Mouse (Mus musculus) E14TG2a.4 (cell line): ENCODE data around the gene Tgfbr3.

Experiments
- CTCF ChIP-seq: conservative IDR thresholded peaks from 2 replicates; pipeline ENCODE4 v1.5.1; 2014; ENCODE audit warnings: low read length
- POU5F1 ChIP-seq: IDR thresholded peaks from 2 replicates; pipeline ENCODE4 v1.6.1; 2014; ENCODE audit warnings: low read length, borderline replicate concordance

GRCm38 (mm10) chr5:107304117-107304825 is 14.8 kb upstream of the Tgfbr3 start:
- TF ChIP-seq CTCF (no peak), POU5F1 (no peak)
